Mouse (Mus musculus) MEL (cell line): ENCODE data around the gene Nr3c2.

Experiments
- CTCF ChIP-seq, 3 experiments: IDR thresholded peaks in 2 of 3; conservative IDR thresholded peaks in 1 of 3; 2 replicates each; pipeline ENCODE4 v1.5.1; 2011 to 2012; ENCODE audit warnings: low read length in 3 of 3, low read depth in 2 of 3, mild to moderate bottlenecking in 2 of 3, improper control_type of control experiment in 1 of 3, inconsistent platforms in 1 of 3, mixed read lengths in 1 of 3, moderate library complexity in 1 of 3; ENCODE audit not compliant: control insufficient read depth in 1 of 3, insufficient read depth in 1 of 3, poor library complexity in 1 of 3, severe bottlenecking in 1 of 3
- GABPA ChIP-seq: IDR thresholded peaks from 2 replicates; pipeline ENCODE4 v1.6.1; 2012; ENCODE audit warnings: low read depth, mild to moderate bottlenecking, inconsistent platforms, low read length, improper control_type of control experiment, moderate library complexity
- GATA1 ChIP-seq: IDR thresholded peaks from 2 replicates; pipeline ENCODE4 v1.6.1; 2011; ENCODE audit warnings: low read depth, low read length, improper control_type of control experiment
- HCFC1 ChIP-seq: IDR thresholded peaks from 2 replicates; pipeline ENCODE4 v1.6.1; 2012; ENCODE audit warnings: low read depth, mild to moderate bottlenecking, inconsistent platforms, low read length, improper control_type of control experiment, moderate library complexity
- MAX ChIP-seq: IDR thresholded peaks from 2 replicates; pipeline ENCODE4 v1.6.1; 2011; ENCODE audit warnings: low read length, improper control_type of control experiment
- MAZ ChIP-seq: IDR thresholded peaks from 2 replicates; pipeline ENCODE4 v1.6.1; 2012; ENCODE audit warnings: low read depth, mild to moderate bottlenecking, inconsistent platforms, low read length, improper control_type of control experiment
- POLR2A ChIP-seq, 2 experiments: IDR thresholded peaks; 2 replicates each; pipeline ENCODE4 v1.6.1; 2011 to 2012; ENCODE audit warnings: low read length in 2 of 2, mild to moderate bottlenecking in 2 of 2, control low read depth in 1 of 2, improper control_type of control experiment in 1 of 2, low read depth in 1 of 2, moderate library complexity in 1 of 2; ENCODE audit not compliant: control insufficient read depth in 1 of 2, insufficient read depth in 1 of 2, poor library complexity in 1 of 2
- RCOR1 ChIP-seq: IDR thresholded peaks from 2 replicates; pipeline ENCODE4 v1.6.1; 2012; ENCODE audit warnings: low read depth, mild to moderate bottlenecking, inconsistent platforms, low read length, improper control_type of control experiment
- TAL1 ChIP-seq: IDR thresholded peaks from 2 replicates; pipeline ENCODE4 v1.6.1; 2012; ENCODE audit warnings: mild to moderate bottlenecking, inconsistent platforms, low read length, moderate library complexity, mixed read lengths
- USF1 ChIP-seq: IDR thresholded peaks from 2 replicates; pipeline ENCODE4 v1.6.1; 2014; ENCODE audit warnings: low read depth, mild to moderate bottlenecking, inconsistent platforms, low read length, improper control_type of control experiment, moderate library complexity
- ZNF384 ChIP-seq: IDR thresholded peaks from 2 replicates; pipeline ENCODE4 v1.6.1; 2012; ENCODE audit warnings: low read depth, mild to moderate bottlenecking, inconsistent platforms, low read length, improper control_type of control experiment

GRCm38 (mm10) chr8:77185816-77186215 is 286.6 kb downstream of the Nr3c2 start:
- TF ChIP-seq ZNF384 = no peak
- TF ChIP-seq CTCF (IDR thresholded peaks at IDR 0.05 in 2 of 3, conservative IDR thresholded peaks at IDR 0.05 in 1 of 3; ENCODE audit: control insufficient read depth in 1 of 3, insufficient read depth in 1 of 3, low read depth in 2 of 3, low read length in 3 of 3, poor library complexity in 1 of 3, severe bottlenecking in 1 of 3) = no peak
- no peak for TF ChIP-seq GABPA
- TF ChIP-seq GATA1 = no peak
- no peak for TF ChIP-seq RCOR1
- TF ChIP-seq POLR2A (IDR thresholded peaks at IDR 0.05; ENCODE audit: control insufficient read depth in 1 of 2, insufficient read depth in 1 of 2, low read depth in 1 of 2, low read length in 2 of 2, poor library complexity in 1 of 2) = no peak
- no peak for TF ChIP-seq MAX
- TF ChIP-seq TAL1 = no peak
- no peak for TF ChIP-seq HCFC1
- TF ChIP-seq USF1 = no peak
- no peak for TF ChIP-seq MAZ
